Mouse (Mus musculus) kidney, adult 11 months (tissue): Measurements from ENCODE around the gene Gm13090.

ENCODE experiments used
- DNase-seq: peaks from one replicate; pipeline ENCODE4 v3.0.0; 2022

Gene Gm13090

GRCm38 (mm10) chr4:151097104-151097438 is 7.7 kb downstream of the Gm13090 start:
- DNase-seq, result no peak

- no peak for DNase-seq
Measured at GRCm38 (mm10) chr4:151103646-151104045, 14.3 kb downstream of the Gm13090 start.

- no peak for DNase-seq
Measured at GRCm38 (mm10) chr4:151104147-151104546, 14.8 kb downstream of the Gm13090 start.

- no peak for DNase-seq
Measured at GRCm38 (mm10) chr4:151105886-151106285, 16.5 kb downstream of the Gm13090 start.

- no peak for DNase-seq
Measured at GRCm38 (mm10) chr4:151106468-151106867, 17.1 kb downstream of the Gm13090 start.

- DNase-seq, result no peak
Measured at GRCm38 (mm10) chr4:151107131-151108001, 18.0 kb downstream of the Gm13090 start.

GRCm38 (mm10) chr4:151108028-151108771 is 18.8 kb downstream of the Gm13090 start:
- peak; percentile 76 for DNase-seq

GRCm38 (mm10) chr4:151108834-151109241 is 19.5 kb downstream of the Gm13090 start:
- DNase-seq, result no peak

GRCm38 (mm10) chr4:151111226-151111625 is 21.9 kb downstream of the Gm13090 start:
- no peak for DNase-seq

GRCm38 (mm10) chr4:151114574-151114973 is 25.2 kb downstream of the Gm13090 start:
- DNase-seq, result no peak

- DNase-seq, result no peak
Measured at GRCm38 (mm10) chr4:151118883-151119282, 29.5 kb downstream of the Gm13090 start.

GRCm38 (mm10) chr4:151127636-151128548 is 38.5 kb downstream of the Gm13090 start:
- DNase-seq, result no peak

GRCm38 (mm10) chr4:151128641-151129541 is 39.5 kb downstream of the Gm13090 start:
- no peak for DNase-seq

- DNase-seq, result no peak
Measured at GRCm38 (mm10) chr4:151129725-151130557, 40.6 kb downstream of the Gm13090 start.

GRCm38 (mm10) chr4:151130756-151131490 is 41.6 kb downstream of the Gm13090 start:
- no peak for DNase-seq

- no peak for DNase-seq
Measured at GRCm38 (mm10) chr4:151132493-151132892, 43.1 kb downstream of the Gm13090 start.

- DNase-seq, result no peak
Measured at GRCm38 (mm10) chr4:151133760-151134159, 44.4 kb downstream of the Gm13090 start.

GRCm38 (mm10) chr4:151135491-151135890 is 46.1 kb downstream of the Gm13090 start:
- DNase-seq, result peak; percentile 17

- no peak for DNase-seq
Measured at GRCm38 (mm10) chr4:151137701-151138100, 48.3 kb downstream of the Gm13090 start.

GRCm38 (mm10) chr4:151138135-151138534 is 48.8 kb downstream of the Gm13090 start:
- peak; percentile 15 for DNase-seq
